Mouse (Mus musculus) liver, adult 2 months (tissue): Measurements from ENCODE around the gene Gls. TPM values are rescaled to one million over a fixed set of nuclear protein-coding genes. Genes with fewer than 3 reads are reported as not detected.
A peak's percentile ranks its signal among the peaks of the same experiment; 100 is the strongest.

Experiments
- DNase-seq: peaks from one replicate; pipeline ENCODE4 v3.0.0-alpha.2; 2011; ENCODE audit warnings: low read depth, low spot score; ENCODE audit errors: extremely low read depth
- H3K27ac ChIP-seq: fragments of 200-500 bp; replicated peaks from 2 replicates; pipeline ENCODE4 v1.5.1; 2012; ENCODE audit warnings: low read depth, mild to moderate bottlenecking, control low read depth, inconsistent platforms, low read length; ENCODE audit not compliant: insufficient read depth
- H3K27me3 ChIP-seq: fragments of 200-500 bp; 2 replicates; pipeline ENCODE4 v1.6.1; 2012; ENCODE audit warnings: mild to moderate bottlenecking, moderate library complexity, low read length, inconsistent platforms; ENCODE audit not compliant: control insufficient read depth, insufficient read depth
- H3K36me3 ChIP-seq: fragments of 200-500 bp; 2 replicates; pipeline ENCODE4 v1.6.1; 2012; ENCODE audit warnings: low read length, inconsistent platforms; ENCODE audit not compliant: control insufficient read depth, insufficient read depth
- H3K4me1 ChIP-seq: fragments of 200-500 bp; 2 replicates; pipeline ENCODE4 v1.6.1; 2011; ENCODE audit warnings: low read length; ENCODE audit not compliant: control insufficient read depth, insufficient read depth
- H3K4me3 ChIP-seq: fragments of 200-500 bp; 2 replicates; pipeline ENCODE4 v1.5.1; 2011; ENCODE audit warnings: low read depth, mild to moderate bottlenecking, control low read depth, low read length, moderate library complexity; ENCODE audit not compliant: insufficient read depth
- H3K79me2 ChIP-seq: fragments of 200-500 bp; 2 replicates; pipeline ENCODE4 v1.6.1; 2012; ENCODE audit warnings: inconsistent platforms, mild to moderate bottlenecking, low read length, moderate library complexity; ENCODE audit not compliant: control insufficient read depth, insufficient read depth
- H3K9ac ChIP-seq: fragments of 200-500 bp; 2 replicates; pipeline ENCODE4 v1.6.1; 2012; ENCODE audit warnings: low read depth, mild to moderate bottlenecking, control low read depth, inconsistent platforms, low read length
- CTCF ChIP-seq: fragments of 200-500 bp; IDR thresholded peaks from 2 replicates; pipeline ENCODE4 v1.5.1; 2011; ENCODE audit warnings: low read depth, low read length, control low read depth
- POLR2A ChIP-seq: fragments of 200-500 bp; IDR thresholded peaks from 2 replicates; pipeline ENCODE4 v1.6.1; 2011; ENCODE audit warnings: low read length, control low read depth; ENCODE audit not compliant: insufficient read depth; ENCODE audit errors: extremely low read depth
- WGBS: fragments of 180-500 bp; shearing (Covaris S2); methylation state at CpG from one replicate; pipeline ENCODE4 v1.1.7; 2018; 5-methylcytosine and 5-hydroxymethylcytosine counted together
- polyA plus RNA-seq: library from polyadenylated mRNA; depleted of rRNA; stranded (reverse); fragments of >200 nt; gene quantifications from 2 replicates; pipeline ENCODE4 v1.2.3, GENCODE M21; 2012
- total RNA-seq: library from RNA; depleted of rRNA; stranded (reverse); fragments of >200 nt; gene quantifications from 2 replicates; pipeline ENCODE4 v1.2.3, GENCODE M21; 2014

The Gls gene
- total and polyA plus RNA-seq, 2 experiments = 1.2 to 10.5 TPM

GRCm38 (mm10) chr1:52252447-52252846, 19.4 kb upstream of the Gls start:
- no peak for TF ChIP-seq POLR2A
- no peak for TF ChIP-seq CTCF
- Histone ChIP-seq H3K27ac (no peak overlapping the region), H3K36me3 (no peaks in the 10 kb centered on the region), H3K79me2 (no peaks in the 10 kb centered on the region), H3K27me3 (no peaks in the 10 kb centered on the region), H3K9ac (no peak overlapping the region), H3K4me1 (no peaks in the 10 kb centered on the region), H3K4me3 (no peak overlapping the region)
- no peak for DNase-seq
- WGBS = 65% methylated on average over 2 of the region's 2 CpGs

DNA sequence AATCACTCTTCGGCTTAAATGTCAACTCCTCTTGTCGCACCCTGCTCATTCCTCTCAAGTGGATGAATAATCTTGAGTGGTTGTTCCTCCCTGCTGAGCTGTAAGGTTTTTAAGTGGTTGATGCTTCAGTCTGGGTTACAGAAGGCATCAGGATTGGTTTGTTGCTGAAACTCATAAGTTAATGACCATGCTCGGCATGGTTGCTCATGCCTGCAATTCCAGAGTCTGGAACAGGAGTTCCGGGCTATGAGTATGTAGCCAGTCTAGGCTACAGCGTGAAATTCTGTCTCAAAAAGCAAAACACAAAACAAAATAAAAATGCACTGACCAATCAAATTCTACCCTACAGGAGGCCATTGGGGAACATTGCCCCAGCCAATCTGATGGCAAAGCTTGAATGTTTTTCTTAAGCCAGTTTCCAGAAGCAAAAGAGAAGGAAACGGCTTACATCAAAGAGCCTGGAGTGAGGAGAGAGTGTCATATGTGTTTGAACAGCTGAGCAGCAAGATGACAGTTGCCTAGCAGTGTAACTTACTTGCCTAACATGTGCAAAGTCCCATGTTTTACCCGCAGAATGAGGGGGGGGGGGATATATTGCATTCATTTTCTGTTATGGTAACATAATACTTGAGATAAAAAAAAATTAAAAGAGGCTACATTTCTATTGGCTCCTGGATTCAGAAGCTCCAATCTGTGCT, 18.2 kb upstream of the Gls start:
- H3K79me2 ChIP-seq = no peaks in the 10 kb centered on the region
- no peak for TF ChIP-seq CTCF
- TF ChIP-seq POLR2A = no peak
- H3K4me1 ChIP-seq = no peaks in the 10 kb centered on the region
- no peak overlapping the region for H3K4me3 ChIP-seq
- H3K27ac ChIP-seq = no peak overlapping the region
- no peaks in the 10 kb centered on the region for H3K36me3 ChIP-seq
- no peak overlapping the region for H3K9ac ChIP-seq
- 81% methylated on average over 7 of the region's 7 CpGs for WGBS
- H3K27me3 ChIP-seq = no peaks in the 10 kb centered on the region
- DNase-seq = no peak

DNA sequence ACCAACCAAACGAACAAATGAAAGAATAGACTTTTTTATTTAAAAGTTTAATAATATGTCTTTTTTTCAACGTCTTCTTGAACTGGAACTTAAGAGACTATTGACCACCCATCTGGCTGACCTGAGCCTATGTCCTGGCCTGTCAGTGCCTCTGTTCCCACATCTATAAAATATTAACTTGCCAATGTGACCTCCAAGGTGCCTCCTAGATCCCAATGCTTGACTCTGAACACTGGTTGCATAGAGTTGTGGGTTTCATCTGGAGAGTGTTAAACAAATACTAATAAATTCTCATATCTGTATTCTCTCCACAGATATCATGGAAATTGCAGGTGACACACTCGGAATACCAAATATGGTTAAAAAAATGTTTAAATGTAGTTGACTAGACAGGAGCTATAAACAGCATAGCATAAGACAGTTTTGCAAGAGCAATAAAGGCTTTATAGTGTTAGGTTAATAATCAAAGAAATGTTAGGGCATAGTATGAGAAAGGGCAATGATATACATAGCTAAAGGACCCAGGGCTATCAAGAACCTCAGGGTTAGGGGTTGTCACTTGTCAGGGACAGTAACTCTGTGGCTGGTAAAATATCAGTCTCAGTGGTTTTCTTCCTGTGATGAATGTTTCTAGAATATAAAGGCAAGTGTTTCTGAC, 16.0 kb upstream of the Gls start:
- H3K36me3 ChIP-seq = no peaks in the 10 kb centered on the region
- no peak for DNase-seq
- 87% methylated on average over 3 of the region's 3 CpGs for WGBS

DNA sequence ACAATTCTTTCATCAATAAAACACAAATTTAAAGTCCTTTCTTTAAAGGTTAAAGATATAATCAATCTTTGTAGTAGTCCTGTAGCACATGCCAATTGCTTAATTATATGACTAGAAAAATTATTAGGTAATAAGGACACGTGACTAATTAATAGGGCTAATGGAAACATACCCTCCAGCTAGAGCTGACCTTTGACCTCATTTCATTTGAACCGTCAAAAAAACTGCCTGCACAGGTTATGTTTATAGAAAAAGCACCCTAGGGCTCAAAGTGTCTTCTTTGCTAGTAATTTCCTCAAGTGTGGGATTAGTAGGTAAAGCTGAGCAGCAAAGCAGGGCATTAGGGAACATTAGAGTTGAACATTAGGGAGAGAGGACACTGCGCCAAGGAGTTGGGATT, 9.2 kb upstream of the Gls start:
- no peak for DNase-seq
- Histone ChIP-seq H3K4me3 (no peak overlapping the region), H3K9ac (no peak overlapping the region), H3K36me3 (no peaks in the 10 kb centered on the region), H3K79me2 (no peaks in the 10 kb centered on the region), H3K4me1 (no peaks in the 10 kb centered on the region), H3K27me3 (no peaks in the 10 kb centered on the region), H3K27ac (no peak overlapping the region)
- TF ChIP-seq CTCF = no peak
- no peak for TF ChIP-seq POLR2A
- WGBS = 53% methylated on average over 3 of the region's 3 CpGs

More for the DNA sequence above, 16.0 kb upstream of the Gls start:
- Histone ChIP-seq H3K4me1 (no peaks in the 10 kb centered on the region), H3K27ac (no peak overlapping the region), H3K4me3 (no peak overlapping the region), H3K79me2 (no peaks in the 10 kb centered on the region), H3K27me3 (no peaks in the 10 kb centered on the region), H3K9ac (no peak overlapping the region)
- TF ChIP-seq POLR2A (no peak), CTCF (no peak)

- Histone ChIP-seq H3K4me3 (peak overlapping the region; percentile 97), H3K4me1 (0 out of 2 replicates have a peak, but pooled peaks cover 4% of the 10 kb centered on the region), H3K27me3 (peaks cover 5% of the 10 kb centered on the region; the same call in 1 of the 2 replicates), H3K27ac (no peak overlapping the region), H3K79me2 (no peaks in the 10 kb centered on the region), H3K9ac (peak overlapping the region; percentile 92), H3K36me3 (no peaks in the 10 kb centered on the region)
- no peak for DNase-seq
- TF ChIP-seq POLR2A (no peak), CTCF (no peak)
- under 1% methylated on average over 53 of the region's 57 CpGs for WGBS
These were observed 279 bp downstream of the Gls start for GRCm38 (mm10) chr1:52232766-52233140.
